ENCODE assay signal across 21 mouse cellular contexts in the genomic region with DNA sequence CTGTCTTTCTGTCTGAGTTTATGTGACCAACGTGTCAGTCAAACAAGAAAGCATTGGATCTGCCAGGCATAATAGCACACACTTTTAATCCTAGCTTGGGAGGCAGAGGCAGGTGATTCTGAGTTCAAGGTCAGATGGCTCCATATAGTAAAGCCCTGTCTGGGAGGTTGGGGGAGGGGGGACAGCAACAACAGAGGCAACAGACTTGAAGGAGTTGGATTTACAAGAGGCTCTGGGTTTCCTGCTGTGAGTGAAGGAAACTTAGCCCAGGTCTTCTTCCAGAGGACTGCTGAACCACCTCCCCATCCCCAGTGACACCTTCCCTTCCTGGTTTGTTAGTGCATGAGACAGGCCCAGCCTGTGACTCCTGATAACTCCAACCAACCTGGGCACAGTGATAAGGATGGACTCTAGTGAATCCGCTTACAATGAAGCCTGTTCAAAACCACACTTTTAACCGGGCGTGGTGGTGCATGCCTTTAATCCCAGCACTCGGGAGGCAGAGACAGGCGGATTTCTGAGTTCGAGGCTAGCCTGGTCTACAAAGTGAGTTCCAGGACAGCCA. TPM values are rescaled to one million over a fixed set of nuclear protein-coding genes. Genes with fewer than 3 reads are reported as not detected.
DNase-seq lines count a peak whose midpoint lies in the region; ATAC-seq lines count a peak whose summit lies in the region.
"Had no signal": no experiment of that assay in that cellular context is flagged by ENCODE, and none has a peak within 500 bp of the region (broad histone marks: within the 10 kb centered on the region; RNA-seq: fewer than 3 reads in every experiment).

No protein-coding gene starts in this region.

- peak; percentile 86 for DNase-seq in ZHBTc4 (ENCODE audit: low read depth, low spot score)
- DNase-seq in liver: peak; percentile 81
- DNase-seq in urinary bladder, postnatal 10 days (ENCODE audit: low spot score): no peak
- no peak for DNase-seq in left cerebral cortex, adult 18-20 months (ENCODE audit: low spot score in 2 of 2)
- DNase-seq: adrenal gland, postnatal 14 days; cerebellum, postnatal 10 days; gastrocnemius, postnatal 10 days; kidney, adult 18-20 months; kidney, postnatal 4 days; left cerebral cortex, postnatal 4 days; lung, adult 2 months had no signal

- no peaks in the 10 kb centered on the region for H3K9me3 ChIP-seq in intestine, embryonic 16.5 days (ENCODE audit: control insufficient read depth, low read length)
- H3K9me3 ChIP-seq in intestine, embryonic 15.5 days: no peaks in the 10 kb centered on the region
- H3K9me3 ChIP-seq: hindbrain, embryonic 13.5 days had no signal

- 78% methylated on average over 7 of the region's 7 CpGs for WGBS in intestine, embryonic 16.5 days
- WGBS in intestine, embryonic 15.5 days: 84% methylated on average over 7 of the region's 7 CpGs

- no peak overlapping the region for H3K4me3 ChIP-seq in intestine, embryonic 16.5 days (ENCODE audit: low read length)
- H3K4me3 ChIP-seq in intestine, embryonic 15.5 days (replicated peaks): no peak overlapping the region
- H3K4me3 ChIP-seq: hindbrain, embryonic 13.5 days had no signal

- no peak overlapping the region for H3K9ac ChIP-seq in intestine, embryonic 16.5 days (ENCODE audit: low read depth, low read length)
- H3K9ac ChIP-seq in intestine, embryonic 15.5 days: no peak overlapping the region
- H3K9ac ChIP-seq: hindbrain, embryonic 13.5 days had no signal

- peak; percentile 52; the same call in 1 of the 2 replicates for ATAC-seq in intestine, embryonic 16.5 days
- no peak for ATAC-seq in intestine, embryonic 15.5 days
- peak; percentile 93 for ATAC-seq in megakaryocyte-erythroid progenitor cell, adult 5-6 weeks (replicated peaks; ENCODE audit: low FRiP score, low TSS enrichment, poor library complexity, severe bottlenecking)
- ATAC-seq: midbrain, embryonic 16.5 days had no signal

- peaks cover 2% of the 10 kb centered on the region; the same call in 1 of the 2 replicates for H3K36me3 ChIP-seq in intestine, embryonic 16.5 days (ENCODE audit: control insufficient read depth, insufficient read depth, low read length)
- peaks cover 36% of the 10 kb centered on the region for H3K36me3 ChIP-seq in intestine, embryonic 15.5 days

- H3K4me2 ChIP-seq in intestine, embryonic 16.5 days (ENCODE audit: low read depth, low read length): no peak overlapping the region
- H3K4me2 ChIP-seq in intestine, embryonic 15.5 days (replicated peaks): no peak overlapping the region
- H3K4me2 ChIP-seq: hindbrain, embryonic 13.5 days had no signal

- H3K4me1 ChIP-seq in intestine, embryonic 16.5 days (ENCODE audit: control insufficient read depth, insufficient read depth, low read length): 0 out of 2 replicates have a peak, but pooled peaks cover 2% of the 10 kb centered on the region
- H3K4me1 ChIP-seq in intestine, embryonic 15.5 days (replicated peaks): no peaks in the 10 kb centered on the region

- no peaks in the 10 kb centered on the region for H3K27me3 ChIP-seq in intestine, embryonic 16.5 days (replicated peaks; ENCODE audit: control insufficient read depth, insufficient read depth, low read length)
- no peaks in the 10 kb centered on the region for H3K27me3 ChIP-seq in intestine, embryonic 15.5 days (replicated peaks)
- H3K27me3 ChIP-seq: hindbrain, embryonic 13.5 days had no signal

- no peak overlapping the region for H3K27ac ChIP-seq in intestine, embryonic 16.5 days (ENCODE audit: low read length)
- H3K27ac ChIP-seq in intestine, embryonic 15.5 days: no peak overlapping the region
- H3K27ac ChIP-seq: hindbrain, embryonic 13.5 days; macrophage had no signal

RNA-seq across cellular contexts. Expression of a gene that starts 7.6 kb away (rescaled TPM):
- polyA plus RNA-seq in intestine, embryonic 16.5 days (2015; fragmentation: Nextera tagmentation; extraction: Ambion mirVana): 138 and 160 TPM in 2 replicates
- 98.6 and 110 TPM in 2 replicates for polyA plus RNA-seq in intestine, embryonic 15.5 days (2015; fragmentation: Nextera tagmentation; extraction: Ambion mirVana)
- total RNA-seq in megakaryocyte-erythroid progenitor cell, adult 5-6 weeks (2014; fragmentation: Nextera tagmentation): 92.8 and 94.2 TPM in 2 replicates
- total RNA-seq in megakaryocyte-erythroid progenitor cell, adult 5-6 weeks (2017): 29.0 and 55.6 TPM in 2 replicates
- total RNA-seq in left cerebral cortex, adult 18-20 months (2021): 10 to 100 TPM; 69.3 to 85.6 TPM

RNA-seq across cellular contexts. Expression of a gene that starts 19.0 kb away (rescaled TPM):
- not detected in 2 replicates for polyA plus RNA-seq in intestine, embryonic 16.5 days (2015; fragmentation: Nextera tagmentation; extraction: Ambion mirVana)
- polyA plus RNA-seq in intestine, embryonic 15.5 days (2015; fragmentation: Nextera tagmentation; extraction: Ambion mirVana): not detected in 2 replicates
- not detected in 2 replicates for total RNA-seq in megakaryocyte-erythroid progenitor cell, adult 5-6 weeks (2014; fragmentation: Nextera tagmentation)
- total RNA-seq in megakaryocyte-erythroid progenitor cell, adult 5-6 weeks (2017): not detected in 2 replicates
- total RNA-seq in left cerebral cortex, adult 18-20 months (2021): not detected
- total RNA-seq: adrenal gland, postnatal 14 days; gastrocnemius, postnatal 10 days; layer of hippocampus, postnatal 14 days; left cerebral cortex, postnatal 4 days had no signal
- polyA plus RNA-seq: heart, embryonic 14.5 days; hindbrain, embryonic 13.5 days; lung, adult 2 months; macrophage; midbrain, embryonic 16.5 days; neural tube, embryonic 11.5 days; thymus, postnatal 0 days had no signal

RNA-seq across cellular contexts. Expression of a gene that starts 25.2 kb away (rescaled TPM):
- polyA plus RNA-seq in intestine, embryonic 16.5 days (2015; fragmentation: Nextera tagmentation; extraction: Ambion mirVana): 8.3 and 8.4 TPM in 2 replicates
- 9.1 and 9.7 TPM in 2 replicates for polyA plus RNA-seq in intestine, embryonic 15.5 days (2015; fragmentation: Nextera tagmentation; extraction: Ambion mirVana)
- 0.44 and 3.9 TPM in 2 replicates for total RNA-seq in megakaryocyte-erythroid progenitor cell, adult 5-6 weeks (2014; fragmentation: Nextera tagmentation)
- 1.3 TPM in 1 of 2 replicates, not detected in the other for total RNA-seq in megakaryocyte-erythroid progenitor cell, adult 5-6 weeks (2017)
- total RNA-seq in left cerebral cortex, adult 18-20 months (2021): 10 to 100 TPM in 1 of 2 experiments, 1 to 10 TPM in 1; 8.4 to 10.2 TPM

RNA-seq across cellular contexts. Expression of a gene that starts 27.6 kb away (rescaled TPM):
- 9.5 and 9.7 TPM in 2 replicates for polyA plus RNA-seq in intestine, embryonic 16.5 days (2015; fragmentation: Nextera tagmentation; extraction: Ambion mirVana)
- 12.5 and 12.6 TPM in 2 replicates for polyA plus RNA-seq in intestine, embryonic 15.5 days (2015; fragmentation: Nextera tagmentation; extraction: Ambion mirVana)
- 8.0 and 8.8 TPM in 2 replicates for total RNA-seq in megakaryocyte-erythroid progenitor cell, adult 5-6 weeks (2014; fragmentation: Nextera tagmentation)
- 6.8 and 10.8 TPM in 2 replicates for total RNA-seq in megakaryocyte-erythroid progenitor cell, adult 5-6 weeks (2017)
- 10 to 100 TPM; 64.2 to 64.3 TPM for total RNA-seq in left cerebral cortex, adult 18-20 months (2021)

RNA-seq across cellular contexts. Expression of a gene that starts 34.5 kb away (rescaled TPM):
- 41.2 and 46.4 TPM in 2 replicates for polyA plus RNA-seq in intestine, embryonic 16.5 days (2015; fragmentation: Nextera tagmentation; extraction: Ambion mirVana)
- 44.6 and 49.8 TPM in 2 replicates for polyA plus RNA-seq in intestine, embryonic 15.5 days (2015; fragmentation: Nextera tagmentation; extraction: Ambion mirVana)
- total RNA-seq in megakaryocyte-erythroid progenitor cell, adult 5-6 weeks (2014; fragmentation: Nextera tagmentation): 8.7 and 21.6 TPM in 2 replicates
- 5.4 and 19.0 TPM in 2 replicates for total RNA-seq in megakaryocyte-erythroid progenitor cell, adult 5-6 weeks (2017)
- total RNA-seq in left cerebral cortex, adult 18-20 months (2021): 10 to 100 TPM; 15.2 to 21.6 TPM

Comparison
In these comparisons a context has a peak if more than half of its experiments do, and no peak if none do; other contexts are left out.
1. DNase-seq: peak in ZHBTc4 (single experiment) and liver (single experiment); none in urinary bladder, postnatal 10 days (single experiment) and left cerebral cortex, adult 18-20 months (0 of 2).